Mouse (Mus musculus) stomach, embryonic 14.5 days (tissue): Measurements from ENCODE around the gene Frmd7. TPM values are rescaled to one million over a fixed set of nuclear protein-coding genes. Genes with fewer than 3 reads are reported as not detected.

Experiments used
- ATAC-seq: fragments of 200-750 bp; cut with Nextera tagmentation; 2 replicates; pipeline ENCODE4 v1.8.0; 2017; ENCODE audit warnings: low read depth, moderate TSS enrichment; ENCODE audit not compliant: insufficient number of reproducible peaks, insufficient read depth, low FRiP score
- H3K27ac ChIP-seq: fragments of 300-500 bp; sonication (generic); 2 replicates; pipeline ENCODE4 v1.5.1; 2014; ENCODE audit warnings: mild to moderate bottlenecking, low read length, moderate library complexity, mixed read lengths
- H3K27me3 ChIP-seq: fragments of 300-500 bp; sonication (generic); 2 replicates; pipeline ENCODE4 v1.6.1; 2014; ENCODE audit warnings: low read length, control low read depth, mixed read lengths; ENCODE audit not compliant: control insufficient read depth, insufficient read depth
- H3K36me3 ChIP-seq: fragments of 300-500 bp; sonication (generic); 2 replicates; pipeline ENCODE4 v1.6.1; 2014; ENCODE audit warnings: mild to moderate bottlenecking, control low read depth, low read length, moderate library complexity, mixed read lengths; ENCODE audit not compliant: control insufficient read depth, insufficient read depth
- H3K4me1 ChIP-seq: fragments of 300-500 bp; sonication (generic); 2 replicates; pipeline ENCODE4 v1.6.1; 2014; ENCODE audit warnings: low read length, control low read depth, mixed read lengths; ENCODE audit not compliant: control insufficient read depth, insufficient read depth
- H3K4me2 ChIP-seq: fragments of 300-500 bp; sonication (generic); replicated peaks from 2 replicates; pipeline ENCODE4 v1.6.1; 2014; ENCODE audit warnings: low read depth, low read length, control low read depth
- H3K4me3 ChIP-seq: fragments of 300-500 bp; sonication (generic); 2 replicates; pipeline ENCODE4 v1.5.1; 2014; ENCODE audit warnings: low read depth, low read length, control low read depth
- H3K9ac ChIP-seq: fragments of 300-500 bp; sonication (generic); replicated peaks from 2 replicates; pipeline ENCODE4 v1.6.1; 2014; ENCODE audit warnings: low read depth, mild to moderate bottlenecking, control low read depth, low read length, moderate library complexity, mixed read lengths
- H3K9me3 ChIP-seq: fragments of 300-500 bp; sonication (generic); 2 replicates; pipeline ENCODE4 v1.6.1; 2016; ENCODE audit warnings: low read depth, low read length, control low read depth; ENCODE audit not compliant: control insufficient read depth
- WGBS: fragments of 180-500 bp; shearing (Covaris S2); extraction: QIAGEN DNeasy Blood & Tissue Kit; methylation state at CpG from one replicate; pipeline ENCODE4 v1.1.7; 2014; 5-methylcytosine and 5-hydroxymethylcytosine counted together
- polyA plus RNA-seq: library from polyadenylated mRNA; unstranded; fragments of >200 nt; fragmentation: Nextera tagmentation; extraction: Ambion mirVana; gene quantifications from 2 replicates; pipeline ENCODE4 v1.2.1, GENCODE M21; 2014

Gene Frmd7
- polyA plus RNA-seq, 1 experiment from 2014 or later, result not detected

DNA sequence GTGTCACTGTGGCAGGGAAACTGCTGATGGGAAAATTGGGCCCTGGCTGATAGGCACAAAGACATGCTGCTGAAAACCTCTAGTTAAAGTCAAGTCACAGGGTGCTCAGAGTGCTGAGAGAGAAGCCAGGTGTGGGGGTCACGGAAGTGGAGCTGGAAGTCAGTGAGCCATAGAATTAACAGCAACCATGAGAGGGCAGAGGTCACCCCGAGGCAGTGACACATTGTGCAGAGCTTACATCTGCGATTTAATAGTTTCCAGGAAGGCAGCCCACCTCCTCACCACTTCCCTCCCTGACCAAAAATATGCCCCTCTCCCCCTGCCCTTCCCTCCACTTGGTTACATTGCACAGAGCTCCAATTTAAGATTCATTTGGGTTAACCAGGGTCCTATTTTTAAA lies 25.1 kb downstream of the Frmd7 start:
- ATAC-seq, result no peak
- no peak overlapping the region for H3K4me2 ChIP-seq

GRCm38 (mm10) chrX:50909915-50910314 lies 32.6 kb downstream of the Frmd7 start:
- Histone ChIP-seq H3K4me1 (no peaks in the 10 kb centered on the region), H3K27me3 (no peaks in the 10 kb centered on the region), H3K36me3 (no peaks in the 10 kb centered on the region), H3K27ac (no peak overlapping the region), H3K9me3 (no peaks in the 10 kb centered on the region), H3K9ac (no peak overlapping the region), H3K4me2 (no peak overlapping the region), H3K4me3 (no peak overlapping the region)
- WGBS, result 83% methylated on average over 5 of the region's 5 CpGs
- no peak for ATAC-seq

More for the DNA sequence above, 25.1 kb downstream of the Frmd7 start:
- no peak overlapping the region for H3K27ac ChIP-seq
- no peaks in the 10 kb centered on the region for H3K4me1 ChIP-seq
- H3K9ac ChIP-seq, result no peak overlapping the region
- H3K36me3 ChIP-seq, result no peaks in the 10 kb centered on the region
- H3K27me3 ChIP-seq, result no peaks in the 10 kb centered on the region
- WGBS, result 53% methylated on average over 3 of the region's 3 CpGs
- H3K4me3 ChIP-seq, result no peak overlapping the region
- H3K9me3 ChIP-seq, result no peaks in the 10 kb centered on the region

DNA sequence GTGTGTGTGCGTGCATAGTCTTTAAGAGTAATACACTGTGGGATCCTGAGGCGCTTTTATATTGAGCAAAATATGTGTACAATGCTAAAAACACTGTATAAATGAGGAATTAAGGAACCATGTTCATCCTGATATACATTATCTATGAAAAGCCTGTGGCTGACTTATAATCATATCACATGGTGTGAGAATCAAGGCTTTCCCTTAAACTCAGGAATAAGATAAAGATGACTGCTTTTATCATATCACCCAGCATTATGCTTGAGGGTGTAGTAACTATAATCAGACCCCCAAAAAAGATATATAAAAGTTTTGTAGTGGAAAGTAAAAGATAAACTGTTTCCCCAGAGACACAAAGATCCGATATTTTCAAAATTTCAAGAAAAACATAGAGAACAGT lies 39.0 kb downstream of the Frmd7 start:
- 89% methylated on average over 3 of the region's 3 CpGs for WGBS
- ATAC-seq, result no peak
- H3K4me3 ChIP-seq, result no peak overlapping the region
- no peak overlapping the region for H3K9ac ChIP-seq
- H3K36me3 ChIP-seq, result no peaks in the 10 kb centered on the region
- no peaks in the 10 kb centered on the region for H3K9me3 ChIP-seq
- no peaks in the 10 kb centered on the region for H3K27me3 ChIP-seq
- no peak overlapping the region for H3K4me2 ChIP-seq
- H3K27ac ChIP-seq, result no peak overlapping the region
- no peaks in the 10 kb centered on the region for H3K4me1 ChIP-seq

DNA sequence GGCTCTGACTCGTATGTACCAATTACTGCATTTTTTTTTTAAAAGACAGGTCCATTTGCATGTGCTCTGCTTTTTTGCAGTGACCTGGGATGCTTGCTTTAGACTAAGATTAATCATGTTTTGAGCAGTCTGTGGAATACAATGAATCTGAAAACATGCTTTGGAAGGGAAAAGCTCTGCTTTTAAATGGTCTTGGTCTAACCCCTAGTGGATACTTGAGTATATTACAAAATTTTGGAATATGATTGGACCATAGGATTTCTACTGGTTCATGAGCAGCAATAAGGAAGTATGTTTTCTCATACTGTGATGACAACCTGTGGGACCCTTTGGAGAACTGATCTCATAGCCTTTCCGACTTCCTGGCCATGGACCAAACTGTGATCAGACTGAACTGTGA lies 54.5 kb downstream of the Frmd7 start:
- Histone ChIP-seq H3K4me1 (no peaks in the 10 kb centered on the region), H3K4me2 (no peak overlapping the region), H3K9me3 (no peaks in the 10 kb centered on the region), H3K27me3 (no peaks in the 10 kb centered on the region), H3K9ac (no peak overlapping the region), H3K27ac (no peak overlapping the region), H3K4me3 (no peak overlapping the region), H3K36me3 (no peaks in the 10 kb centered on the region)
- WGBS, result 70% methylated on average over 2 of the region's 2 CpGs
- no peak for ATAC-seq

GRCm38 (mm10) chrX:50874246-50875002 lies 68.1 kb downstream of the Frmd7 start:
- no peak for ATAC-seq
- H3K27ac ChIP-seq, result no peak overlapping the region
- H3K9ac ChIP-seq, result no peak overlapping the region
- no peak overlapping the region for H3K4me3 ChIP-seq
- H3K4me2 ChIP-seq, result no peak overlapping the region
- 82% methylated on average over 6 of the region's 6 CpGs for WGBS
- H3K9me3 ChIP-seq, result no peaks in the 10 kb centered on the region
- H3K4me1 ChIP-seq, result no peaks in the 10 kb centered on the region
- H3K36me3 ChIP-seq, result no peaks in the 10 kb centered on the region
- H3K27me3 ChIP-seq, result no peaks in the 10 kb centered on the region

DNA sequence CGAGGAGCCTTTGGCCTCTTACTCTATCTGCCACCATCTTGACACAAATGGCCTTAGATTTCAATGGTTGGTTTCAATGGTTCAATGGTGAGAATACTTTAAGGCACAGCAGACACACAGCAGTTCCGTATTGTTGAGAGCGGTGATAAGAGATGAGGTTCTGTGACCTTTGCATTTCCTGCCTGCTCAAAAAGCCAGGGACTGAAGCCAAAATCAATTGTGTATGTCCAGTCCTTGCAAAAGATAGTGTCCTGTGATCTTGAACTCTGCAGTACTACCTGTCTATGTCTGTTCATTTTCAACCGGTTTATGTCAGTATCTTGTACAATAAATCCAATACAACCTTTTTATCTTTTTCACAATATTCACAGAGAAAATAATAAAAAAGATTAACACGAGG lies 77.8 kb downstream of the Frmd7 start:
- no peak overlapping the region for H3K4me2 ChIP-seq
- no peaks in the 10 kb centered on the region for H3K27me3 ChIP-seq
- no peak for ATAC-seq
- H3K36me3 ChIP-seq, result no peaks in the 10 kb centered on the region
- no peaks in the 10 kb centered on the region for H3K9me3 ChIP-seq
- no peak overlapping the region for H3K27ac ChIP-seq
- H3K9ac ChIP-seq, result no peak overlapping the region
- WGBS, result 76% methylated on average over 5 of the region's 5 CpGs
- H3K4me3 ChIP-seq, result no peak overlapping the region
- H3K4me1 ChIP-seq, result no peaks in the 10 kb centered on the region

DNA sequence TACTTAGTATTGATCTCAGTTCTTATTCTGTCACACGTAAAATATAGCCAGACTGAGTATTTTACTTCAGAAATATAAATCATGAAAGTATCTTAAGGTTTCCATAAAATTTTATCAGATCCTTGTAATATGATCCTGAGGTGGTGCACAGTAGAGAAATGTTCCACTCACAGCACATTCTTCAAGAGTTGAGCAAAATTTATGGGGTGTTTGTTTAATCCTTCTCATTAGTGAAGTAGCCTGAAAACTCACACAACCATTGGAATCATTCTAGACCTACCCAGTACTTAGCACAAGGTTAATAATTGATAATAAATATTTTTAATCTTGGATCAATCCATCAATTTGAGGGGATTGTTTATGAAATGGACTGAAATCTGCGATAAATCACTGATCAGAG lies 78.7 kb downstream of the Frmd7 start:
- 54% methylated on average over 2 of the region's 2 CpGs for WGBS
- ATAC-seq, result no peak
- Histone ChIP-seq H3K4me1 (no peaks in the 10 kb centered on the region), H3K9ac (no peak overlapping the region), H3K4me2 (no peak overlapping the region), H3K36me3 (no peaks in the 10 kb centered on the region), H3K27me3 (no peaks in the 10 kb centered on the region), H3K9me3 (no peaks in the 10 kb centered on the region), H3K27ac (no peak overlapping the region), H3K4me3 (no peak overlapping the region)

DNA sequence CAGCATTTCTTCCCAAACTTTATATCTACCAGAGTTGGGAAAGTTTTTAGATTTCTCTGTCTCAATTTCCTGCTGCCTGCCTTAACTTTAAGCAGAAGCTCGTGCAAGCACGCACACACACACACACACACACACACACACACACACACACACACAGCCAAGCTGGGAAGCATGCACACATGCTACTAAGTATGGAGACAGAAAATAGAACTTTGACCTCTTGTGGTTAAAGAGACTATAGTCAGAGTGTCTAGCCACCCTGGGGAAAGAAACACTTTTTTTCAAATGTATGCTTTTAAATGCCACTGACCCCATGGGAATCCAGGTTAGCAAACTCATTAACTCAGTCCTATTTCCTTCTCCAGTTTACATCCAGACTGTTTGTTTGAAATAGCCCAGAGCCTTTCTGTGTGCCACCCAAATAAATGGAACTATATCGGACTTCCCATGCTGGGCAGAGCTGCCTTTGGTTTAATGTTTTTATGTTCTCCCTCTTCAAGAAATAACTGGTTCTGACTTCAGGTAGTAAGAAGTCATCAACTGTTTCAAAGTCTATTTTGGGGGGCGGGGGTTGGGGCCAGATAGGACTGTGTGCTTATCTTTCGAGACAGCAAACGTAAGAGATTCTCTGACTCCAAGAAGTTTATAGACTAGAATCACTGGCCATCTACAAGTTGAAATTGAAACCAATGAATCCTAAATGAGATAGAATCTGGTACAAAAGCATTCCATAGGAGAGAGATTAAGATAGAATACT lies 91.9 kb downstream of the Frmd7 start:
- H3K27ac ChIP-seq, result no peak overlapping the region
- H3K9me3 ChIP-seq, result no peaks in the 10 kb centered on the region
- H3K4me2 ChIP-seq, result no peak overlapping the region
- H3K4me3 ChIP-seq, result no peak overlapping the region
- H3K9ac ChIP-seq, result no peak overlapping the region
- H3K27me3 ChIP-seq, result no peaks in the 10 kb centered on the region
- H3K4me1 ChIP-seq, result no peaks in the 10 kb centered on the region
- no peak for ATAC-seq
- H3K36me3 ChIP-seq, result no peaks in the 10 kb centered on the region
- WGBS, result 66% methylated on average over 6 of the region's 6 CpGs
